Mouse (Mus musculus): Measurements from ENCODE around the gene Khdc1c.
A peak's percentile ranks its signal among the peaks of the same experiment; 100 is the strongest.

- TF ChIP-seq CTCF (IDR thresholded peaks at IDR 0.05; ENCODE audit: low read depth, low read length) (peak; percentile 78), GATA1 (IDR thresholded peaks at IDR 0.05; ENCODE audit: borderline replicate concordance, low read length) (no peak), TAL1 (conservative IDR thresholded peaks at IDR 0.05; ENCODE audit: low read depth, low read length) (peak; percentile 72), POLR2AphosphoS5 (IDR thresholded peaks at IDR 0.05; ENCODE audit: insufficient replicate concordance, low read depth, low read length) (no peak), GATA2 (IDR thresholded peaks at IDR 0.05; ENCODE audit: borderline replicate concordance, low read depth, low read length) (no peak)
Observed at GRCm38 (mm10) chr1:21344253-21344652, 23.9 kb upstream of the Khdc1c start.

Measured in G1E (cell line).